Mouse (Mus musculus): ENCODE results near the gene Nsdhl. TPM values are rescaled to one million over a fixed set of nuclear protein-coding genes. Genes with fewer than 3 reads are reported as not detected.

Gene Nsdhl
- polyA plus RNA-seq, 1 experiment from 2014 or later: 21.0 TPM

DNA sequence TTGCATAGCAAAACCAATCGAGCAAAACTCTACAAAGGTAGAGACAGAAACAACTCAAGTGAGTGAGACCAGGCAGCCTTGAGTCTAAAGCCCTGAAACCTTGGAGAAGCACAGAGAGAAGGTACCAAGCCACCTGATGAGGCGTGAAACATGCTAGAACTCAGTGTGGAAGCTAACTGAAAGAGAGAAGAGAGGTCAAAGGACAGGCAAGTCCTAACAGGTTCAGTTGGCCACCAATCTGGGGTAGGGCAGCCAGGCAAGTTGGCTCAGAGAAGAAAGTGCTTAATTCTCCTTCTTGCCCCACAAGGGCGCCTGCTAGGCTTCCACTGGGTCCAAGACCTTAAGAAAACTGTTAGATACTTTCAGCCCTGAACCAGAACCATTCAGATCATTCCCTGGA is 43.2 kb downstream of the Nsdhl start:
- no peaks in the 10 kb centered on the region for H3K9me3 ChIP-seq (replicated peaks)
- H3K4me1 ChIP-seq: no peaks in the 10 kb centered on the region
- no peak overlapping the region for H3K4me3 ChIP-seq
- no peak for ATAC-seq
- no peak overlapping the region for H3K27ac ChIP-seq
- H3K4me2 ChIP-seq: no peak overlapping the region
- H3K27me3 ChIP-seq (replicated peaks): no peaks in the 10 kb centered on the region
- peaks cover 17% of the 10 kb centered on the region; the same call in 1 of the 2 replicates for H3K36me3 ChIP-seq
- 49% methylated on average over 3 of the region's 3 CpGs for WGBS (ENCODE audit: insufficient replicate concordance)
- no peak overlapping the region for H3K9ac ChIP-seq

DNA sequence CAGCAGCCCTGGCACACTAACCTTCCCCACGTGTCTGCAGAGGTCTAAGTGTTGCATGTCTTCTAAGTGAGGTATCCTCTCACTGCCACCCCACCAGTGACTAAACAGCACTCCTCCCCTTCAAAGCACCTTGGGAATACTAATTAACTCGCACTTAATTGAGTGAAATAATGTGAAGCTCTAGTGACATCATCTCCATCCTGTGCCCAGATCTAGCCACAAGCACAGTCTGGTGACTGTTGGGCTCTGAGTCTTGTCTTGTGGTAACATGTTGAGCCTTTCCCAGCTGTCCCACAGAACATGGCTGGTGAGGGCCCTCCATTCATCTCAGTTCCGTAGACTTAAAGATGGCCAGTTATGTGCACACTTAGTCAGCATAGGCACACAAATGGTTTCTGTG is 44.4 kb downstream of the Nsdhl start:
- H3K27me3 ChIP-seq (replicated peaks): no peaks in the 10 kb centered on the region
- no peak overlapping the region for H3K27ac ChIP-seq
- no peak overlapping the region for H3K4me3 ChIP-seq
- no peak for ATAC-seq
- no peak overlapping the region for H3K4me2 ChIP-seq
- H3K9ac ChIP-seq: no peak overlapping the region
- peaks cover 5% of the 10 kb centered on the region; the same call in 1 of the 2 replicates for H3K36me3 ChIP-seq
- H3K4me1 ChIP-seq: no peaks in the 10 kb centered on the region
- no peaks in the 10 kb centered on the region for H3K9me3 ChIP-seq (replicated peaks)
- WGBS (ENCODE audit: insufficient replicate concordance): 66% methylated on average over 3 of the region's 3 CpGs

DNA sequence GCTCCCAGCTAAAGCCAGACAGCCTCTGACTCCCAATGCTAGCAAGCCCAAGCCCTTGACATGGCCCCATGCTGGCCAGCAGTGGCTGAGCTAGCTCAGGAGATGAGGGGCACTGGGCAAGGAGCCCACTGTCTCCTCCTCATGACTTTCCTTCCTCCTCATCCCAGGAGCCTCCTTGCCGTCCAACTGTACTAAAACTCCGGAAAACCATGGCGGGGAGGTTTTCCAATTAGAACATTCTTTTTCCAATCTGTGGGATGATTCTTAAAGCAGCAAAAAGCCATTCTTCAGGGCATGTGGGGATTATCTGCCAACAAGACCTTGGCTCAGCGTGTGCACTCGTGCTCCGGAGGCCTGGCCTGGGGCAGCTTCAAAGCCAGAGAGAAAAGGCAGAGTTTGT is 64.5 kb downstream of the Nsdhl start:
- peaks cover 40% of the 10 kb centered on the region for H3K27me3 ChIP-seq (replicated peaks)

DNA sequence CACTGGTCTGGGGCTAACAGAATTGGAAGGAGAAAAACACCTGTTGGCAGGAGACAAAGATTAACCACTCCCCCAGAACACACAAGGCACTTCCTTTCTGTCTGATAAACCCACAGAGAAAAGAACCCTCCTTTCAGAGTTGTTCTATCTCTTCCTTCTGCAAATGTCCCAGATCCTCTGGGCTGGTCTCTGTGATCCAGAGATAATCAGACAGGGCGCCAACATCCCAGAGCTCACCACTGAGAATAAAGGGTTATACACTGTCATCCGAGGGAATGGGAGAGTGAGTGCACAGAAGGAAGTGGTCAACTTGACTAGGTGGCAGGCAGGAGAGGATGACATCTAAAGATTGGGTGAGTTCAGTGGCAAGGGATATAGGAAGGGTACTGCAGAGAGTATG is 67.2 kb downstream of the Nsdhl start:
- H3K9ac ChIP-seq: no peak overlapping the region
- H3K4me2 ChIP-seq: no peak overlapping the region
- WGBS (ENCODE audit: insufficient replicate concordance): 26% methylated on average over 2 of the region's 2 CpGs
- peaks cover 62% of the 10 kb centered on the region for H3K27me3 ChIP-seq (replicated peaks)
- peaks cover 18% of the 10 kb centered on the region; the same call in 1 of the 2 replicates for H3K4me1 ChIP-seq
- no peak overlapping the region for H3K27ac ChIP-seq
- ATAC-seq: peak; percentile 53
- H3K36me3 ChIP-seq: no peaks in the 10 kb centered on the region
- no peak overlapping the region for H3K4me3 ChIP-seq
- no peaks in the 10 kb centered on the region for H3K9me3 ChIP-seq (replicated peaks)

More for the DNA sequence above, 64.5 kb downstream of the Nsdhl start:
- Histone ChIP-seq H3K4me1 (peaks cover 18% of the 10 kb centered on the region; the same call in 1 of the 2 replicates), H3K27ac (no peak overlapping the region), H3K4me2 (no peak overlapping the region), H3K4me3 (no peak overlapping the region), H3K9ac (no peak overlapping the region), H3K9me3 (replicated peaks) (no peaks in the 10 kb centered on the region), H3K36me3 (no peaks in the 10 kb centered on the region)
- no peak for ATAC-seq
- 59% methylated on average over 6 of the region's 6 CpGs for WGBS (ENCODE audit: insufficient replicate concordance)

DNA sequence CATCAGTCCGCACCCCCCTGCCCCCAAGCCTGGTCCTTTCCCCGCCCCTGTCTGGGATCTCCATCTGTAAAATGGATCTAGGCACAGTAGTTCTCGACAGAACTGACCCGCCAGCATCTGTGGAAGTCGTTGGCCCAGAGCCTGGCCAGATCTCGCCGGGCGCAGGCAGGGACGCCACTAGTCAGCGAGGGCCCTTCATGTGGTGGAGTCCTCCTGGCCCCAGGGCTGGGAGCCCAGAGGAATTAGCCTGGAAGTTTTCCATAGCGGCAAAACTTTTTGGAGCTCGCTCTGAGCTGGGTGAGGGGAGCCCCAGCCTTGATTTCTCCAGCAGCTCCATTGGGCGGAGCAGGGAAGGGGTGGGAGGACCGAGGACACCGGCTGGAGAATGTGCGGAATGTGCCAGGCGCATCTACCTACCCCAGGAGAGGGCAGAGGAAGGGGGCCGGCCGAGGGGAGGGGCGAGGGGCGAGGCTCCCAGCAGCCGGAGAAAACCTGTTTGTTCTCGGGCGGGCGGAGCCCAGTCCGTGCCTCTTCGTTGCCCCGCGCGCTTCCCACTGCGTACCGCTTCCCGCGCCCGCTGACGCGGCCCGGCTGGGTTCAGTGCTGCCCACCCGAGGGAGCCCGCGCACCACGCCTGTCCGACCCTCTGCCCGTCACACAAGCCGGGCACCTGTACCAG is 68.6 kb downstream of the Nsdhl start, which contains the start of gene Zfp185:
Gene Zfp185 (plus strand): TSS at position 499 of the 679 bp plus-strand sequence.
- Histone ChIP-seq H3K4me1 (peaks cover 18% of the 10 kb centered on the region; the same call in 1 of the 2 replicates), H3K36me3 (no peaks in the 10 kb centered on the region), H3K9me3 (replicated peaks) (no peaks in the 10 kb centered on the region), H3K9ac (peak within 1 kb of the TSS; percentile 22; the same call in 1 of the 2 replicates), H3K4me2 (peak within 1 kb of the TSS; percentile 70), H3K4me3 (peak within 1 kb of the TSS; percentile 41), H3K27me3 (replicated peaks) (peaks cover 73% of the 10 kb centered on the region), H3K27ac (no peak within 1 kb of the TSS)
- ATAC-seq: peak; percentile 55
- WGBS (ENCODE audit: insufficient replicate concordance): 8% methylated on average over 39 of the region's 45 CpGs

DNA sequence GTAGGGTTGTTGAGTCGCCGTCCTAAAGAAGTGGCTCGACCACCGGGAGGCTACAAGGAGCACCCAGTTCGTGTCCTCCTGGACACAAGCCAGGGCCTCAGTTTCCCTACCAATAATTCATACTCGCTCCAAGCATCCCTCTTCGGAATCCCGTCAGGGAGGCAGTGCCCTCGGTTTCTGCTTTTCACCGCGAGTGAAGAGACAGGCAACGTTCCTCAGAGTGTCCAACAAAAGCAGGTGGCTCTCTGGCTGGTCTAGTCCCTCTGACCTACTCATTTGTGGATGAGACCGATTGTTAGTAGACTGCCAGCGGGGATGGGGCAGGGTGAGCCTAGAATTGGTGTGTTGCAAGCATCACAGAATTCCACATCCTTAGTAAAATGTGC is 69.2 kb downstream of the Nsdhl start:
- no peak for ATAC-seq

DNA sequence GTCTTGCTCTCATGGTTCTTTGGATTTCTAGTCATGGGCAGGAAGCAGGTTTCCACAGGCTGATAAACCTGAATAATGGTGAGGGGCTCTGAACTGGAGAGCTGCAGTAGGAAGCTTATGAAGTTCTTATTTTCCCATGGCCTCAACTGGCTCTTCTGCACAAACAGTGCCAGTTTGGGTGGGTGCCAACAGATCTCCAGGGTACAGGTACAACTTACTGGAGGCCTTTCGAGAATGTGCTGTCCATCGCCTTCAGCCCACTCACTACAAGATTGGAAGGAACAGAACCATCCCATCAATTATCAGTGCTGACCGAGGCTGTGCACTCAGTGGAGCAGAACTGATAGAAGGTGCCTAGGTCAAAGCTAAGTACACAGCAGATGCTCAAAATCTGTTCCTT is 70.1 kb downstream of the Nsdhl start:
- Histone ChIP-seq H3K4me2 (no peak overlapping the region), H3K4me3 (no peak overlapping the region), H3K9ac (no peak overlapping the region), H3K4me1 (peaks cover 18% of the 10 kb centered on the region; the same call in 1 of the 2 replicates), H3K27ac (no peak overlapping the region), H3K36me3 (no peaks in the 10 kb centered on the region), H3K27me3 (replicated peaks) (peaks cover 71% of the 10 kb centered on the region), H3K9me3 (replicated peaks) (no peaks in the 10 kb centered on the region)
- no peak for ATAC-seq
- 68% methylated on average over 3 of the region's 3 CpGs for WGBS (ENCODE audit: insufficient replicate concordance)

More for the DNA sequence above, 69.2 kb downstream of the Nsdhl start:
- no peaks in the 10 kb centered on the region for H3K9me3 ChIP-seq (replicated peaks)
- peaks cover 73% of the 10 kb centered on the region for H3K27me3 ChIP-seq (replicated peaks)
- H3K27ac ChIP-seq: no peak overlapping the region
- H3K4me2 ChIP-seq: peak overlapping the region; percentile 70
- peak overlapping the region; percentile 22; the same call in 1 of the 2 replicates for H3K9ac ChIP-seq
- peak overlapping the region; percentile 41 for H3K4me3 ChIP-seq
- WGBS (ENCODE audit: insufficient replicate concordance): 22% methylated on average over 14 of the region's 14 CpGs
- peaks cover 18% of the 10 kb centered on the region; the same call in 1 of the 2 replicates for H3K4me1 ChIP-seq
- no peaks in the 10 kb centered on the region for H3K36me3 ChIP-seq

DNA sequence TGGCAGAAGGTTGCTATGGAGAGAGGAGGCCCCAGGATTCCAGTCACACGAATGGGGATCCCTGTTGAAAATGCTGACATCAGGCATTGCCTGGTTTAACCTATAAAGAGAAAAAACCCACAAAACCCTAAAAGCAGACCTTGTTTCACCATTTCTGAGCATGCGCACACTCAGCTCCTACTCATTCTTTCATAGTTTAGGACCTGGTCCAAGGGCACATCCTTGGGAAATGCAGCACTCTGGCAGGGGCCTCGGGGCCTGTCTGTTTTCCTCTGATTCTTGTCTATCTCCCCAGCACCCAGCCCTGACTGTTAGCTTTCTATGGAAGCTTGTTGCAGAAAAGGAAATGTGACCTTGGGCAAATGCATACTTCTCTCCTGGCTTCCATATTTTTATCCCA is 72.2 kb downstream of the Nsdhl start:
- ATAC-seq: no peak
- H3K27me3 ChIP-seq (replicated peaks): peaks cover 57% of the 10 kb centered on the region
- no peak overlapping the region for H3K27ac ChIP-seq
- no peak overlapping the region for H3K9ac ChIP-seq
- WGBS (ENCODE audit: insufficient replicate concordance): 55% methylated on average over 3 of the region's 3 CpGs
- no peaks in the 10 kb centered on the region for H3K9me3 ChIP-seq (replicated peaks)
- H3K36me3 ChIP-seq: no peaks in the 10 kb centered on the region
- H3K4me2 ChIP-seq: no peak overlapping the region
- no peak overlapping the region for H3K4me3 ChIP-seq
- peaks cover 11% of the 10 kb centered on the region; the same call in 1 of the 2 replicates for H3K4me1 ChIP-seq

DNA sequence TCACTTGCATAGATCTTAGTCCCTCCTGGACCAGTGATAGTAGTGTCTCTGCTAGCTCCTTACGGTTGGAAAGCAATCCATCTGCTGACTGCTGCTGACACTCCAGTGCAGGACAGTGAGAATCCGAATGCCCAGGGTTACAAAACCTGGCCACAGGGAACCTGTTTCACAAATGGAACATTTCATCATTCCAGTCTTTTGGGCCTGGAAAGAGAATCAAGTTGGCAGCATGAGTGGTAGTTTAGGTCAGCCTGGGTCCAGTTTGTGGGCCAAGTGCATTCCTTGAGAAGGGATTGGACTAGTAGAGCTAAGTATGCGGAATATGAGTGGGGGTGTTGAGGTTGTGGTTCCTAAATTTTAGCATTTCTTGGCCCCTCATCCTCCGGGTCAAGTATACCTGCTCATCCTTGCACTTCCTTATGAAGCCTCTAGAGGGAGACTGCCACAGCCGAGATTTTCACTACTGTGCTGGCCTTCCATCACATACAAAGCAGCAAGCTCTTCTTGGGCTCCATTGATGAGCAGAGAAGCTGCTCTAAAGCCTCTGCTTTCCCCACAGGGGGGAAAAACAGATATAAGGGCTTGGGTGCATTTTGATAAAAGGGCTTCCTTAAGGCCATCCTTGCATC is 74.0 kb downstream of the Nsdhl start:
- Histone ChIP-seq H3K4me2 (no peak overlapping the region), H3K36me3 (no peaks in the 10 kb centered on the region), H3K9me3 (replicated peaks) (no peaks in the 10 kb centered on the region), H3K27me3 (replicated peaks) (peaks cover 51% of the 10 kb centered on the region), H3K4me3 (no peak overlapping the region), H3K4me1 (no peaks in the 10 kb centered on the region), H3K9ac (no peak overlapping the region), H3K27ac (no peak overlapping the region)
- no peak for ATAC-seq
- WGBS (ENCODE audit: insufficient replicate concordance): 33% methylated on average over 5 of the region's 5 CpGs

DNA sequence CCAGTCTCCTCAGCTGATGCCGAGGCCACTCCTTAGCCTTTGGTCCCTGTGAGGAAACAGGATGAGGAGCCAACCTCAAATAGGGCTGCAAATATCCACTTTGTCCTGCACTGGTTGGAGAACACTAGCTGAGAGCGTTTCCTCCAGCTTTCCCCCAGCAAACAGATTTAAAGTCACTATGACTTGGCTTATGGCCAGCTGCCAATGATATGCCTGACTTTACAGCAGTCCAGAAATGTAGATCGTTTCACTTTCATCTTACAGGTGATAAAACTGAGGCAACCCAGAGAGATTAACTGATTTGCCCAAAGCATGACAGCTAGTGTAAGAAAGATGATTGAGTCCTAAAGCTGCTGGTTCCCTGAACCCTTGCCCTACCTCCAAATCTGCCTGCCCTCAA is 77.2 kb downstream of the Nsdhl start:
- no peaks in the 10 kb centered on the region for H3K4me1 ChIP-seq
- H3K27ac ChIP-seq: no peak overlapping the region
- no peak overlapping the region for H3K4me2 ChIP-seq
- no peak overlapping the region for H3K4me3 ChIP-seq
- H3K27me3 ChIP-seq (replicated peaks): peaks cover 35% of the 10 kb centered on the region
- no peaks in the 10 kb centered on the region for H3K9me3 ChIP-seq (replicated peaks)
- H3K36me3 ChIP-seq: no peaks in the 10 kb centered on the region
- ATAC-seq: no peak
- H3K9ac ChIP-seq: no peak overlapping the region
- WGBS (ENCODE audit: insufficient replicate concordance): 68% methylated on average over 3 of the region's 3 CpGs

DNA sequence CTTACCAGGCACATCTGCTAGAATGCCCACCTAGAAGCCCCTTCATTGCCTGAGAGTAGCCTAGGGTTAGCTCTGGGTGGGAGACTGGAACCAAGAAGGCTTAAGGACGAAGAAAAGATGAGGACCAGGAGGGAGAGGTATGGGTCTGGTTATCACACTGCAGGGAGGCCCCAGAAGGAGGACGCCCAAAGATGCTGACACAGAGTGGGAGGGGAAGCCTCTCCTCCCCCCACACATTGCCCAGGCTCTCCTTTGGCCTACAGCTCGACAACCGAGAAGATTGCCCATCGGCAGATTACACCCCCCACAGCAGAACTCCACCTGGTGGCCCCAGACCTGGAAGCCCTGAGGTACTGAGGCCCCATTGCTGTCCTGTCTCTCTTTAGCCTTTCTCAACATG is 84.8 kb downstream of the Nsdhl start:
- Histone ChIP-seq H3K9ac (no peak overlapping the region), H3K27me3 (replicated peaks) (peaks cover 28% of the 10 kb centered on the region), H3K4me2 (peak overlapping the region; percentile 31; the same call in 1 of the 2 replicates), H3K9me3 (replicated peaks) (no peaks in the 10 kb centered on the region), H3K4me1 (peaks cover 43% of the 10 kb centered on the region), H3K36me3 (no peaks in the 10 kb centered on the region), H3K4me3 (no peak overlapping the region), H3K27ac (peak overlapping the region; percentile 36; the same call in 1 of the 2 replicates)
- WGBS (ENCODE audit: insufficient replicate concordance): 52% methylated on average over 5 of the region's 5 CpGs
- ATAC-seq: peak; percentile 72

DNA sequence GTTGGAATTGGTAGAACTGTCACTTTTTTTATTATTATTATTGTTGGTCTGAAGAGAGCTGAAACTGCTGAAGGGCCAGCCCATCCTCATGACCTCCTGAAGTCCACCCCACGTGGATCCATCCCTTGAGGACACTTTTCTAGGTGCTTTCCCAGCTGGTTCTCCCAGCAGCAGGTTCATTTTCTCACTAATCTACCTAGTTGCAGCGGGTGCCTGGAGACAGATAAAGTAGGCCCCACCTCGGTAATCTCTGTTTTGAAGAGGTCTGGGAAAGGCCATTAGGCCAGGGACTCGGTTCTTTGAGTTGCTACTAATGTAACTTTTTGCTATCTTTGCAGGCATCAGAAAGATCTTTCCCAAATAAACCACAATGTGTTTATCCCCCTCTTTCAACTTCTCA is 87.3 kb downstream of the Nsdhl start:
- Histone ChIP-seq H3K4me2 (peak overlapping the region; percentile 40), H3K36me3 (no peaks in the 10 kb centered on the region), H3K4me1 (peaks cover 43% of the 10 kb centered on the region), H3K27me3 (replicated peaks) (peaks cover 17% of the 10 kb centered on the region), H3K9me3 (replicated peaks) (no peaks in the 10 kb centered on the region), H3K9ac (no peak overlapping the region), H3K27ac (peak overlapping the region; percentile 71), H3K4me3 (no peak overlapping the region)
- WGBS (ENCODE audit: insufficient replicate concordance): 27% methylated on average over 4 of the region's 4 CpGs
- ATAC-seq: peak; percentile 40; the same call in 1 of the 2 replicates

Measured in liver, embryonic 12.5 days (tissue).